Mouse (Mus musculus) brain, embryonic 14.5 days (tissue): ENCODE results near the gene Zfp428.

Source experiments
- CTCF ChIP-seq: fragments of 200-500 bp; IDR thresholded peaks from 2 replicates; pipeline ENCODE4 v1.5.1; 2012; ENCODE audit warnings: inconsistent platforms, mild to moderate bottlenecking, moderate library complexity, borderline replicate concordance; ENCODE audit not compliant: insufficient read depth, insufficient read length; ENCODE audit errors: extremely low read depth
- POLR2A ChIP-seq: fragments of 200-500 bp; IDR thresholded peaks from 2 replicates; pipeline ENCODE4 v1.6.1; 2012; ENCODE audit warnings: mild to moderate bottlenecking, inconsistent platforms, borderline replicate concordance; ENCODE audit not compliant: poor library complexity, insufficient read depth, insufficient read length, severe bottlenecking; ENCODE audit errors: extremely low read depth

DNA sequence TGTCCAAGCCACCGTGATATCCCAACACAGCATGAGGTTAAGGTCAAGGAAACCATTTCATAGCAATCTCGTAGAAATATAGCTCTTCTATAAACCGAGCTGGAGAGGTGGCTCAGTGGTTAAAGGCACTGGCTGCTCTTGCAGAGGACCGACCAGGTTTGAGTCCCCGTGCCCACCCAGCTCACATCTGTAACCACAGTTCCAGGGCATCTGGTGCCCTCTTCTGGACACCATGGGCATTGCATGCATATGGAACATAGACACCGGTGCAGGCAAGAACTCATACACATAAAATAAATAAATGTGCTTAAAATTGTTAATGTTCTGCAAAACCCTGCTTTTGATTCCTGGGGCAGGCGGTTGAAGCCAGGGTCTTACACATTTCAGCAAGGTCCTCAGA, 33.9 kb upstream of the Zfp428 start:
- peak; percentile 67; the same call in 1 of the 2 replicates for TF ChIP-seq CTCF
- no peak for TF ChIP-seq POLR2A
